Mouse (Mus musculus): ENCODE data around the gene Zp3. TPM values are rescaled to one million over a fixed set of nuclear protein-coding genes. Genes with fewer than 3 reads are reported as not detected.
A peak's percentile ranks its signal among the peaks of the same experiment; 100 is the strongest.

Gene Zp3
- total RNA-seq, 2 experiments from 2014 or later = not detected

GRCm38 (mm10) chr5:135960909-135961635 lies 18.8 kb upstream of the Zp3 start:
- no peak for DNase-seq (ENCODE audit: extremely low spot score in 1 of 2, low spot score in 1 of 2)

- DNase-seq (ENCODE audit: extremely low spot score in 1 of 2, low spot score in 1 of 2) = no peak
Observed at GRCm38 (mm10) chr5:135962125-135962491, 17.8 kb upstream of the Zp3 start.

- peak; percentile 84 to 85 for DNase-seq (ENCODE audit: extremely low spot score in 1 of 2, low spot score in 1 of 2)
Observed at GRCm38 (mm10) chr5:135962492-135963279, 17.2 kb upstream of the Zp3 start.

- DNase-seq (ENCODE audit: extremely low spot score in 1 of 2, low spot score in 1 of 2) = no peak
Observed at GRCm38 (mm10) chr5:135963280-135963627, 16.6 kb upstream of the Zp3 start.

- no peak for DNase-seq (ENCODE audit: extremely low spot score in 1 of 2, low spot score in 1 of 2)
Observed at GRCm38 (mm10) chr5:135965501-135965930, 14.4 kb upstream of the Zp3 start.

- DNase-seq (ENCODE audit: extremely low spot score in 1 of 2, low spot score in 1 of 2) = peak in 1 of 2 experiments; percentile 21
Observed at GRCm38 (mm10) chr5:135966866-135967265, 13.0 kb upstream of the Zp3 start.

GRCm38 (mm10) chr5:135968781-135969180 lies 11.1 kb upstream of the Zp3 start:
- peak in 1 of 2 experiments; percentile 71 for DNase-seq (ENCODE audit: extremely low spot score in 1 of 2, low spot score in 1 of 2)

- no peak for DNase-seq (ENCODE audit: extremely low spot score in 1 of 2, low spot score in 1 of 2)
Observed at GRCm38 (mm10) chr5:135970247-135970646, 9.7 kb upstream of the Zp3 start.

GRCm38 (mm10) chr5:135971876-135972275 lies 8.0 kb upstream of the Zp3 start:
- DNase-seq (ENCODE audit: extremely low spot score in 1 of 2, low spot score in 1 of 2) = no peak

GRCm38 (mm10) chr5:135974365-135974764 lies 5.5 kb upstream of the Zp3 start, which contains the start of gene Ssc4d:
Gene Ssc4d (minus strand): TSS chr5:135974531.
- no peak for DNase-seq (ENCODE audit: extremely low spot score in 1 of 2, low spot score in 1 of 2)

- DNase-seq (ENCODE audit: extremely low spot score in 1 of 2, low spot score in 1 of 2) = no peak
Observed at GRCm38 (mm10) chr5:135975893-135976668, 3.8 kb upstream of the Zp3 start.

GRCm38 (mm10) chr5:135979381-135979780 lies 518 bp upstream of the Zp3 start:
- DNase-seq (ENCODE audit: extremely low spot score in 1 of 2, low spot score in 1 of 2) = no peak

- DNase-seq (ENCODE audit: extremely low spot score in 1 of 2, low spot score in 1 of 2) = peak in 1 of 2 experiments; percentile 51
Observed at GRCm38 (mm10) chr5:135982398-135982797, 2.5 kb downstream of the Zp3 start.

- DNase-seq (ENCODE audit: extremely low spot score in 1 of 2, low spot score in 1 of 2) = no peak
Observed at GRCm38 (mm10) chr5:135984546-135985044, 4.7 kb downstream of the Zp3 start.

- DNase-seq (ENCODE audit: extremely low spot score in 1 of 2, low spot score in 1 of 2) = no peak
Observed at GRCm38 (mm10) chr5:135987248-135987647, 7.3 kb downstream of the Zp3 start.

GRCm38 (mm10) chr5:135990601-135991000 lies 10.7 kb downstream of the Zp3 start:
- DNase-seq (ENCODE audit: extremely low spot score in 1 of 2, low spot score in 1 of 2) = no peak

GRCm38 (mm10) chr5:135993381-135993965 lies 13.6 kb downstream of the Zp3 start:
- DNase-seq (ENCODE audit: extremely low spot score in 1 of 2, low spot score in 1 of 2) = no peak

GRCm38 (mm10) chr5:135994335-135994724 lies 14.4 kb downstream of the Zp3 start:
- no peak for DNase-seq (ENCODE audit: extremely low spot score in 1 of 2, low spot score in 1 of 2)

- peak; percentile 78 for DNase-seq (ENCODE audit: extremely low spot score in 1 of 2, low spot score in 1 of 2)
Observed at GRCm38 (mm10) chr5:135994725-135995687, 15.1 kb downstream of the Zp3 start, which contains the start of gene Dtx2. Gene Dtx2 (plus strand): TSS chr5:135994800.

Data from layer of hippocampus, postnatal 25 days (tissue).